Mouse (Mus musculus): Measurements from ENCODE around the gene Ccdc63. TPM values are rescaled to one million over a fixed set of nuclear protein-coding genes. Genes with fewer than 3 reads are reported as not detected.

Ccdc63 gene
- polyA plus RNA-seq, 1 experiment from 2014 or later = 0.04 TPM

- no peaks in the 10 kb centered on the region for H3K9me3 ChIP-seq (ENCODE audit: control insufficient read depth, low read length)
- no peak overlapping the region for H3K4me2 ChIP-seq (ENCODE audit: low read depth, low read length)
- ATAC-seq (ENCODE audit: low read depth) = peak; percentile 49; the same call in 1 of the 2 replicates
- H3K4me1 ChIP-seq (replicated peaks; ENCODE audit: control insufficient read depth, insufficient read depth, low read length) = peaks cover 2% of the 10 kb centered on the region; the same call in 1 of the 2 replicates
- no peak overlapping the region for H3K9ac ChIP-seq (ENCODE audit: low read length)
- H3K4me3 ChIP-seq (ENCODE audit: low read length) = no peak overlapping the region
- H3K27ac ChIP-seq (ENCODE audit: low read length) = no peak overlapping the region
- WGBS = 2% methylated on average over 2 of the region's 2 CpGs
- no peaks in the 10 kb centered on the region for H3K27me3 ChIP-seq (ENCODE audit: control insufficient read depth, insufficient read depth, low read depth, low read length)
- no peaks in the 10 kb centered on the region for H3K36me3 ChIP-seq (ENCODE audit: control insufficient read depth, insufficient read depth, low read length)
Measured at GRCm38 (mm10) chr5:122114176-122114575, 26.4 kb downstream of the Ccdc63 start.

DNA sequence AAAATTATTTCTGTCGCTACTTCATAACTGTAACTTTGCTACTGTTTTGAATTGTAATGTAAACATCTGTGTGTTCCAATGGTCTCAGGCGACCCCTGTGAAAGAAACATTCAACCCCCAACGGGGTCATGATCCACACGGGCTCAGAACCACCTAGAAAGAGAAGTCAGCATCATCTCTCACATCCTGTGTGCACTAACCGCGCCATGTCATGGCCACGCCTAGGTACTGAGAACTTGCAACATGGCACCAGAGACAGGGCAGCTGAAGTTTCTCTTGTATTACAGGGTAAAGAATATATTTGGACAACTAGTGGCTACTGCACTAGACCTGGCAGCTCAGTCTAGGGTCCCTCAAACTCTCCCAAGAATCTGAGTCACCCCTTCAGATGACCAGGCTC lies 27.2 kb downstream of the Ccdc63 start:
- no peak for ATAC-seq (ENCODE audit: low read depth)
- no peaks in the 10 kb centered on the region for H3K9me3 ChIP-seq (ENCODE audit: control insufficient read depth, low read length)
- H3K27me3 ChIP-seq (ENCODE audit: control insufficient read depth, insufficient read depth, low read depth, low read length) = no peaks in the 10 kb centered on the region
- no peak overlapping the region for H3K4me2 ChIP-seq (ENCODE audit: low read depth, low read length)
- no peak overlapping the region for H3K9ac ChIP-seq (ENCODE audit: low read length)
- H3K36me3 ChIP-seq (ENCODE audit: control insufficient read depth, insufficient read depth, low read length) = no peaks in the 10 kb centered on the region
- peaks cover 5% of the 10 kb centered on the region; the same call in 1 of the 2 replicates for H3K4me1 ChIP-seq (replicated peaks; ENCODE audit: control insufficient read depth, insufficient read depth, low read length)
- H3K27ac ChIP-seq (ENCODE audit: low read length) = no peak overlapping the region
- H3K4me3 ChIP-seq (ENCODE audit: low read length) = no peak overlapping the region
- 60% methylated on average over 7 of the region's 7 CpGs for WGBS

- H3K4me1 ChIP-seq (replicated peaks; ENCODE audit: control insufficient read depth, insufficient read depth, low read length) = peaks cover 5% of the 10 kb centered on the region; the same call in 1 of the 2 replicates
- no peaks in the 10 kb centered on the region for H3K9me3 ChIP-seq (ENCODE audit: control insufficient read depth, low read length)
- no peak overlapping the region for H3K27ac ChIP-seq (ENCODE audit: low read length)
- H3K4me3 ChIP-seq (ENCODE audit: low read length) = no peak overlapping the region
- H3K4me2 ChIP-seq (ENCODE audit: low read depth, low read length) = 0 out of 2 replicates have a peak overlapping the region, but pooled peaks have one; percentile 20
- H3K9ac ChIP-seq (ENCODE audit: low read length) = 0 out of 2 replicates have a peak overlapping the region, but pooled peaks have one; percentile 11
- H3K36me3 ChIP-seq (ENCODE audit: control insufficient read depth, insufficient read depth, low read length) = no peaks in the 10 kb centered on the region
- 33% methylated on average over 4 of the region's 4 CpGs for WGBS
- no peak for ATAC-seq (ENCODE audit: low read depth)
- H3K27me3 ChIP-seq (ENCODE audit: control insufficient read depth, insufficient read depth, low read depth, low read length) = no peaks in the 10 kb centered on the region
Measured at GRCm38 (mm10) chr5:122111933-122112248, 28.7 kb downstream of the Ccdc63 start.

- no peak overlapping the region for H3K4me3 ChIP-seq (ENCODE audit: low read length)
- 0 out of 2 replicates have a peak overlapping the region, but pooled peaks have one; percentile 20 for H3K4me2 ChIP-seq (ENCODE audit: low read depth, low read length)
- peaks cover 5% of the 10 kb centered on the region; the same call in 1 of the 2 replicates for H3K4me1 ChIP-seq (replicated peaks; ENCODE audit: control insufficient read depth, insufficient read depth, low read length)
- H3K27me3 ChIP-seq (ENCODE audit: control insufficient read depth, insufficient read depth, low read depth, low read length) = no peaks in the 10 kb centered on the region
- 63% methylated on average over 26 of the region's 26 CpGs for WGBS
- no peak for ATAC-seq (ENCODE audit: low read depth)
- no peaks in the 10 kb centered on the region for H3K36me3 ChIP-seq (ENCODE audit: control insufficient read depth, insufficient read depth, low read length)
- H3K9me3 ChIP-seq (ENCODE audit: control insufficient read depth, low read length) = no peaks in the 10 kb centered on the region
- H3K27ac ChIP-seq (ENCODE audit: low read length) = no peak overlapping the region
- 0 out of 2 replicates have a peak overlapping the region, but pooled peaks have one; percentile 11 for H3K9ac ChIP-seq (ENCODE audit: low read length)
Measured at GRCm38 (mm10) chr5:122111091-122111932, 29.3 kb downstream of the Ccdc63 start.

- H3K9me3 ChIP-seq (ENCODE audit: control insufficient read depth, low read length) = no peaks in the 10 kb centered on the region
- H3K9ac ChIP-seq (ENCODE audit: low read length) = no peak overlapping the region
- ATAC-seq (ENCODE audit: low read depth) = no peak
- no peak overlapping the region for H3K27ac ChIP-seq (ENCODE audit: low read length)
- no peaks in the 10 kb centered on the region for H3K36me3 ChIP-seq (ENCODE audit: control insufficient read depth, insufficient read depth, low read length)
- 89% methylated on average over 13 of the region's 13 CpGs for WGBS
- no peak overlapping the region for H3K4me2 ChIP-seq (ENCODE audit: low read depth, low read length)
- H3K4me3 ChIP-seq (ENCODE audit: low read length) = no peak overlapping the region
- no peaks in the 10 kb centered on the region for H3K27me3 ChIP-seq (ENCODE audit: control insufficient read depth, insufficient read depth, low read depth, low read length)
- H3K4me1 ChIP-seq (replicated peaks; ENCODE audit: control insufficient read depth, insufficient read depth, low read length) = peaks cover 5% of the 10 kb centered on the region; the same call in 1 of the 2 replicates
Measured at GRCm38 (mm10) chr5:122110625-122111024, 30.0 kb downstream of the Ccdc63 start.

DNA sequence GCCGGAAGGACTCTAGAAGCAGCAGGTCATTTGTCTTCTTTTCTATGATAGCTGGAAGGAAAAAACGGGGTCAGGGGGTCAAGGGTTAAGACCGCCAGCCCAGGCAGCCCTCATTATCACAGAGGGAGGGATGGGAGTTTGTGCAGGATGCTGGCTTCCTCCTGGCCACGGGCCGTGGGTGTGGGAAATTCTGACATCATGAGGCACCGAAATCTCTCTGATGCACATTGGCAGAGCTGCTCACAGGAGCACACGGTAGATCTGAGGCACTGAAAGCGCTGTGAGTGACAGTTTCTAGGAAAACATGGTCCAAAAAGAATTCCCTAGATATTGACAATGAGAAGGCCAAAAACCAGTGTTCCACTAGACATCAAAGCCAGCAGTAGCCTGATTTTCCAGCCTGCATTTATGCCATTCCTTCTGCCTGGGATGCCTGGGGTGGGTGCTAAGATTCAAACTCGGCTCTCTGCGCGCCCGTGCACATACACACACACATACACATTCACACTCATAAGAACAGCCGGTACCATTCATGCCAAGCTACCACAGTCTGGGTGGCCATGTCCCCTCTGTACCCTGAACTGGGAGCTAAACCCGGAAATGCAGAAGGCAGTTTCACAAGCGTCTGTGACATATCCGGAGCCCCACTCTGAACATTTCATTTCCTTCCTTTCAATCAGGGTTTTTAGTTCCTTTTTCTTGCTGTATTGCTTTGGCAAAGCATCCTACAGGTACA lies 31.1 kb downstream of the Ccdc63 start:
- no peak for ATAC-seq (ENCODE audit: low read depth)
- Histone ChIP-seq H3K4me1 (replicated peaks; ENCODE audit: control insufficient read depth, insufficient read depth, low read length) (peaks cover 5% of the 10 kb centered on the region; the same call in 1 of the 2 replicates), H3K36me3 (ENCODE audit: control insufficient read depth, insufficient read depth, low read length) (no peaks in the 10 kb centered on the region), H3K27me3 (ENCODE audit: control insufficient read depth, insufficient read depth, low read depth, low read length) (no peaks in the 10 kb centered on the region), H3K9ac (ENCODE audit: low read length) (no peak overlapping the region), H3K27ac (ENCODE audit: low read length) (no peak overlapping the region), H3K4me3 (ENCODE audit: low read length) (no peak overlapping the region), H3K4me2 (ENCODE audit: low read depth, low read length) (no peak overlapping the region), H3K9me3 (ENCODE audit: control insufficient read depth, low read length) (no peaks in the 10 kb centered on the region)
- 45% methylated on average over 16 of the region's 16 CpGs for WGBS

DNA sequence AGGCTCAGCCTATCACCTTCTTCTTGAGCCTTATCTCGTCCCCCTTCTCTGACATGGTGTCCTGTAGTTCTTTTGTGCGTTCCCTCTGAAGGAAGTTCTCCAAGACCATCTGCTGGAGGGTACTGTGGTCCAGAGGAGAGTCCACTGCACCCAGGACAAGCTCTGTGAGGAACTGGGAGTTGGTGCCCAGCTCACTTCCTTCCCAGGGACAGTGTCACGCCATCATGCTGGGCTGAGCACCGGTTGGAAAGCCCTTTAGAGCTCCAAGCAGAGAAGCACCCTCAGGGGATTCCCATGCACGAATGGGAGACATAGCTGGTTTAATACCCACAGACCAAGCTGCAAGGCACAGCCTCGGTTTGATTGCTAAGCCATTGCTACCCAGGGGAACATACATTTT lies 32.5 kb downstream of the Ccdc63 start:
- Histone ChIP-seq H3K4me1 (replicated peaks; ENCODE audit: control insufficient read depth, insufficient read depth, low read length) (peaks cover 5% of the 10 kb centered on the region), H3K4me2 (ENCODE audit: low read depth, low read length) (no peak overlapping the region), H3K9ac (ENCODE audit: low read length) (no peak overlapping the region), H3K27ac (ENCODE audit: low read length) (no peak overlapping the region), H3K9me3 (ENCODE audit: control insufficient read depth, low read length) (no peaks in the 10 kb centered on the region), H3K27me3 (ENCODE audit: control insufficient read depth, insufficient read depth, low read depth, low read length) (no peaks in the 10 kb centered on the region), H3K4me3 (ENCODE audit: low read length) (no peak overlapping the region), H3K36me3 (ENCODE audit: control insufficient read depth, insufficient read depth, low read length) (no peaks in the 10 kb centered on the region)
- 60% methylated on average over 6 of the region's 6 CpGs for whole genome bisulfite sequencing
- ATAC-seq (ENCODE audit: low read depth) = no peak

GRCm38 (mm10) chr5:122106212-122106611 lies 34.4 kb downstream of the Ccdc63 start:
- no peak overlapping the region for H3K4me2 ChIP-seq (ENCODE audit: low read depth, low read length)
- H3K9me3 ChIP-seq (ENCODE audit: control insufficient read depth, low read length) = no peaks in the 10 kb centered on the region
- 73% methylated on average over 6 of the region's 6 CpGs for WGBS
- no peaks in the 10 kb centered on the region for H3K36me3 ChIP-seq (ENCODE audit: control insufficient read depth, insufficient read depth, low read length)
- no peak for ATAC-seq (ENCODE audit: low read depth)
- peaks cover 7% of the 10 kb centered on the region for H3K27me3 ChIP-seq (ENCODE audit: control insufficient read depth, insufficient read depth, low read depth, low read length)
- peaks cover 5% of the 10 kb centered on the region for H3K4me1 ChIP-seq (replicated peaks; ENCODE audit: control insufficient read depth, insufficient read depth, low read length)
- H3K9ac ChIP-seq (ENCODE audit: low read length) = no peak overlapping the region
- H3K27ac ChIP-seq (ENCODE audit: low read length) = no peak overlapping the region
- H3K4me3 ChIP-seq (ENCODE audit: low read length) = no peak overlapping the region

DNA sequence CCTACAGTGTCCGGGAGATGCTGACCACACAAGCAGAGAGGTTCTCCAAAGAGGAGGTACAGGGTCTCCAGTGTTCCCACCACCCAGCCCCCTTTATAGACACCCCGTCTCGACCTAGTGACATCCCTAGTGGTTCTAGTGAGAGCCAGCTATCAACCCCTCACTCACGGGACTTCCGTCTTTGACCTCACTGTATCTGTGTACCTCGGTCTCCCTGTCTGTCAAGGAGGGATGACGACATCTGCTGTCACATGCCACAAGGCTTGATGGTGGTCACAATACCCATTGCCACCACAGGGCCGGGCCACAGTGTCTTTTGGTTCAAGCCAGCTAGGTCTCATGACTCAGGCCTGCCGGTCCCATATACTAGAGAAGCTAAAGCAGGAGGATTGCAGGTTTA lies 35.6 kb downstream of the Ccdc63 start:
- Histone ChIP-seq H3K36me3 (ENCODE audit: control insufficient read depth, insufficient read depth, low read length) (no peaks in the 10 kb centered on the region), H3K4me3 (ENCODE audit: low read length) (no peak overlapping the region), H3K4me1 (replicated peaks; ENCODE audit: control insufficient read depth, insufficient read depth, low read length) (peaks cover 5% of the 10 kb centered on the region), H3K9me3 (ENCODE audit: control insufficient read depth, low read length) (no peaks in the 10 kb centered on the region), H3K9ac (ENCODE audit: low read length) (no peak overlapping the region), H3K27me3 (ENCODE audit: control insufficient read depth, insufficient read depth, low read depth, low read length) (peaks cover 10% of the 10 kb centered on the region), H3K27ac (ENCODE audit: low read length) (no peak overlapping the region), H3K4me2 (ENCODE audit: low read depth, low read length) (no peak overlapping the region)
- WGBS = 82% methylated on average over 9 of the region's 9 CpGs
- no peak for ATAC-seq (ENCODE audit: low read depth)
